Comparison of ENCODE assay signal across 8 mouse cellular contexts in genomic region chr11:69982877-69983276, GRCm38 (mm10). TPM values are rescaled to one million over a fixed set of nuclear protein-coding genes. Genes with fewer than 3 reads are reported as not detected.
A peak's percentile ranks its signal among the peaks of the same experiment; 100 is the strongest.
DNase-seq lines count a peak whose midpoint lies in the region; ATAC-seq lines count a peak whose summit lies in the region.

No protein-coding gene starts in this region.

- H3K9me3 ChIP-seq in forebrain, embryonic 12.5 days, result no peaks in the 10 kb centered on the region
- H3K9me3 ChIP-seq in hindbrain, embryonic 15.5 days, result no peaks in the 10 kb centered on the region
- H3K9me3 ChIP-seq in midbrain, embryonic 16.5 days (replicated peaks; ENCODE audit: control insufficient read depth, low read length, poor library complexity, severe bottlenecking), result no peaks in the 10 kb centered on the region

- H3K4me1 ChIP-seq in forebrain, embryonic 12.5 days, result peaks cover 34% of the 10 kb centered on the region
- H3K4me1 ChIP-seq in hindbrain, embryonic 15.5 days (replicated peaks), result peaks cover 40% of the 10 kb centered on the region
- peaks cover 26% of the 10 kb centered on the region for H3K4me1 ChIP-seq in midbrain, embryonic 16.5 days (ENCODE audit: control insufficient read depth, insufficient read depth, low read length)

- peaks cover 46% of the 10 kb centered on the region for H3K36me3 ChIP-seq in forebrain, embryonic 12.5 days (replicated peaks)
- H3K36me3 ChIP-seq in hindbrain, embryonic 15.5 days, result peaks cover 29% of the 10 kb centered on the region
- peaks cover 21% of the 10 kb centered on the region for H3K36me3 ChIP-seq in midbrain, embryonic 16.5 days (ENCODE audit: control insufficient read depth, insufficient read depth, low read length)

- no peak for ATAC-seq in forebrain, embryonic 12.5 days (ENCODE audit: low FRiP score)
- no peak for ATAC-seq in hindbrain, embryonic 15.5 days (ENCODE audit: low FRiP score, low read depth)
- no peak for ATAC-seq in midbrain, embryonic 16.5 days

- H3K9ac ChIP-seq in forebrain, embryonic 12.5 days, result peak overlapping the region; percentile 100
- peak overlapping the region; percentile 100; the same call in 1 of the 2 replicates for H3K9ac ChIP-seq in hindbrain, embryonic 15.5 days
- peak overlapping the region; percentile 99 for H3K9ac ChIP-seq in midbrain, embryonic 16.5 days (ENCODE audit: low read depth, low read length)

- H3K4me2 ChIP-seq in forebrain, embryonic 12.5 days, result peak overlapping the region; percentile 93
- peak overlapping the region; percentile 95 for H3K4me2 ChIP-seq in hindbrain, embryonic 15.5 days
- peak overlapping the region; percentile 66 for H3K4me2 ChIP-seq in midbrain, embryonic 16.5 days (ENCODE audit: low read length)

- 31% methylated on average over 5 of the region's 5 CpGs for WGBS in forebrain, embryonic 12.5 days
- 36% methylated on average over 5 of the region's 5 CpGs for WGBS in hindbrain, embryonic 15.5 days
- WGBS in midbrain, embryonic 16.5 days, result 20% methylated on average over 5 of the region's 5 CpGs

- no peak overlapping the region for H3K27ac ChIP-seq in forebrain, embryonic 12.5 days
- H3K27ac ChIP-seq in hindbrain, embryonic 15.5 days (replicated peaks), result no peak overlapping the region
- H3K27ac ChIP-seq in midbrain, embryonic 16.5 days (ENCODE audit: low read length), result no peak overlapping the region

- intact Hi-C loops in heart, postnatal 25 days (cut with DNase I), result no loop called here

- H3K27me3 ChIP-seq in forebrain, embryonic 12.5 days, result no peaks in the 10 kb centered on the region
- H3K27me3 ChIP-seq in hindbrain, embryonic 15.5 days, result no peaks in the 10 kb centered on the region
- no peaks in the 10 kb centered on the region for H3K27me3 ChIP-seq in midbrain, embryonic 16.5 days (ENCODE audit: control insufficient read depth, insufficient read depth, low read depth, low read length)

- H3K4me3 ChIP-seq in forebrain, embryonic 12.5 days (replicated peaks), result peak overlapping the region; percentile 100
- H3K4me3 ChIP-seq in hindbrain, embryonic 15.5 days, result peak overlapping the region; percentile 100
- no peak overlapping the region for H3K4me3 ChIP-seq in midbrain, embryonic 16.5 days (ENCODE audit: low read depth, low read length)

- DNase-seq in heart, adult 11 months, result peak; percentile 97
- no peak for DNase-seq in heart, postnatal 25 days (ENCODE audit: low spot score)
- no peak for DNase-seq in testis, postnatal 14 days (ENCODE audit: low spot score)
- DNase-seq in retina, postnatal 1 day, result no peak
- DNase-seq in ovary, postnatal 14 days (ENCODE audit: low spot score), result no peak

RNA-seq across cellular contexts. Expression of gene Elp5, which starts 0.6 kb away (rescaled TPM):
- 10 to 100 TPM; 48.3 to 51.5 TPM for total RNA-seq in heart, postnatal 25 days (2021)
- polyA plus RNA-seq in forebrain, embryonic 12.5 days (2016; fragmentation: Nextera tagmentation; extraction: Ambion mirVana), result 129 and 141 TPM in 2 replicates
- polyA plus RNA-seq in hindbrain, embryonic 15.5 days (2015; fragmentation: Nextera tagmentation; extraction: Ambion mirVana), result 163 and 174 TPM in 2 replicates
- 162 and 173 TPM in 2 replicates for polyA plus RNA-seq in midbrain, embryonic 16.5 days (2015; fragmentation: Nextera tagmentation; extraction: Ambion mirVana)

RNA-seq across cellular contexts. Expression of gene Ctdnep1, which starts 1.9 kb away (rescaled TPM):
- 100 to 1,000 TPM; 149 to 180 TPM for total RNA-seq in heart, postnatal 25 days (2021)
- polyA plus RNA-seq in forebrain, embryonic 12.5 days (2016; fragmentation: Nextera tagmentation; extraction: Ambion mirVana), result 19.9 and 20.7 TPM in 2 replicates
- polyA plus RNA-seq in hindbrain, embryonic 15.5 days (2015; fragmentation: Nextera tagmentation; extraction: Ambion mirVana), result 23.5 and 27.1 TPM in 2 replicates
- polyA plus RNA-seq in midbrain, embryonic 16.5 days (2015; fragmentation: Nextera tagmentation; extraction: Ambion mirVana), result 23.0 and 24.4 TPM in 2 replicates

RNA-seq across cellular contexts. Expression of gene Gabarap, which starts 8.1 kb away (rescaled TPM):
- 100 to 1,000 TPM; 274 to 291 TPM for total RNA-seq in heart, postnatal 25 days (2021)
- 527 and 539 TPM in 2 replicates for polyA plus RNA-seq in forebrain, embryonic 12.5 days (2016; fragmentation: Nextera tagmentation; extraction: Ambion mirVana)
- 561 and 571 TPM in 2 replicates for polyA plus RNA-seq in hindbrain, embryonic 15.5 days (2015; fragmentation: Nextera tagmentation; extraction: Ambion mirVana)
- polyA plus RNA-seq in midbrain, embryonic 16.5 days (2015; fragmentation: Nextera tagmentation; extraction: Ambion mirVana), result 527 and 528 TPM in 2 replicates

RNA-seq across cellular contexts. Expression of gene Phf23, which starts 12.7 kb away (rescaled TPM):
- 10 to 100 TPM; 22.6 to 25.3 TPM for total RNA-seq in heart, postnatal 25 days (2021)
- polyA plus RNA-seq in forebrain, embryonic 12.5 days (2016; fragmentation: Nextera tagmentation; extraction: Ambion mirVana), result 91.3 and 99.1 TPM in 2 replicates
- 56.1 and 62.2 TPM in 2 replicates for polyA plus RNA-seq in hindbrain, embryonic 15.5 days (2015; fragmentation: Nextera tagmentation; extraction: Ambion mirVana)
- polyA plus RNA-seq in midbrain, embryonic 16.5 days (2015; fragmentation: Nextera tagmentation; extraction: Ambion mirVana), result 51.2 and 58.6 TPM in 2 replicates

RNA-seq across cellular contexts. Expression of gene Dvl2, which starts 17.5 kb away (rescaled TPM):
- 1 to 10 TPM; 3.9 to 5.2 TPM for total RNA-seq in heart, postnatal 25 days (2021)
- 45.2 and 46.6 TPM in 2 replicates for polyA plus RNA-seq in forebrain, embryonic 12.5 days (2016; fragmentation: Nextera tagmentation; extraction: Ambion mirVana)
- 26.4 and 28.7 TPM in 2 replicates for polyA plus RNA-seq in hindbrain, embryonic 15.5 days (2015; fragmentation: Nextera tagmentation; extraction: Ambion mirVana)
- 21.9 and 26.1 TPM in 2 replicates for polyA plus RNA-seq in midbrain, embryonic 16.5 days (2015; fragmentation: Nextera tagmentation; extraction: Ambion mirVana)
